Mouse (Mus musculus): Measurements from ENCODE around the gene Mark2.

GRCm38 (mm10) chr19:7301647-7302492 lies 39.8 kb downstream of the Mark2 start:
- TF ChIP-seq CTCF (IDR thresholded peaks at IDR 0.05; ENCODE audit: extremely low read depth, insufficient read depth, low read length) (no peak), POLR2A (IDR thresholded peaks at IDR 0.05; ENCODE audit: extremely low read depth, insufficient read depth, low read length) (no peak)

All from cortical plate, adult 2 months (tissue).